Mouse (Mus musculus): ENCODE data around the gene Dctn2.

DNA sequence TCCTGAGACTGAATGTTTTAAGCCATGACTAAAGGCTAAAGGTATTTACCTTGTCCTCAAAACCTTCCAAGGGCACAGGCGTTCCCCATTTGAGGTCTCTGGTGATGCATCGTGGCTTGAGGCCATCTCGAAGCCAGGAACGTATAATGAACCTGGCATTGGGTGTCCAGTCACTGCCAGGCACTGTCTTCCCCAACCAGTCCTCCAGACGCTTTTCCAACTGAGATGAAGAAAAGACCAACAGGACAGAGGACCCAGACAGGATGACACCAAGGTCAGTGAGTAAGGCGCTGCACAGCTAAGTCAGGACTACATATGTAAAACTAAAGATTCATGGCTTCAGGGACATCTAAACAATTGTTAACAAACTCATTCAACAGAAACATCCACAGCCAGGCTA, 34.2 kb downstream of the Dctn2 start:
- TF ChIP-seq CTCF (IDR thresholded peaks at IDR 0.05; ENCODE audit: control insufficient read depth, insufficient read depth, low read length) = no peak
- TF ChIP-seq POLR2A (IDR thresholded peaks at IDR 0.05; ENCODE audit: borderline replicate concordance, control insufficient read depth, low read depth, low read length) = no peak

All from bone marrow, adult 2 months (tissue).